8 mouse cellular contexts compared by ENCODE assay signal in genomic region chr7:118116787-118117538, GRCm38 (mm10). TPM values are rescaled to one million over a fixed set of nuclear protein-coding genes. Genes with fewer than 3 reads are reported as not detected.
A peak's percentile ranks its signal among the peaks of the same experiment; 100 is the strongest.
DNase-seq lines count a peak whose midpoint lies in the region; ATAC-seq lines count a peak whose summit lies in the region.

No protein-coding gene starts in this region.

- WGBS in kidney, embryonic 16.5 days = 9% methylated on average over 8 of the region's 8 CpGs
- WGBS in embryonic facial prominence, embryonic 12.5 days = 27% methylated on average over 8 of the region's 8 CpGs
- WGBS in limb, embryonic 10.5 days = 16% methylated on average over 8 of the region's 8 CpGs
- WGBS in neural tube, embryonic 12.5 days = 7% methylated on average over 8 of the region's 8 CpGs

- DNase-seq in kidney, postnatal 4 days = no peak
- DNase-seq in limb, embryonic 10.5 days (ENCODE audit: low spot score) = no peak
- no peak for DNase-seq in adrenal gland, postnatal 10 days
- DNase-seq in thymus, postnatal 4 days = no peak
- no peak for DNase-seq in thymus, postnatal 25 days

- peaks cover 51% of the 10 kb centered on the region for H3K4me1 ChIP-seq in kidney, embryonic 16.5 days (ENCODE audit: insufficient read depth, low read length)
- peaks cover 28% of the 10 kb centered on the region for H3K4me1 ChIP-seq in embryonic facial prominence, embryonic 12.5 days
- peaks cover 38% of the 10 kb centered on the region for H3K4me1 ChIP-seq in limb, embryonic 10.5 days
- peaks cover 37% of the 10 kb centered on the region for H3K4me1 ChIP-seq in neural tube, embryonic 12.5 days

- H3K9me3 ChIP-seq in kidney, embryonic 16.5 days (ENCODE audit: low read length) = no peaks in the 10 kb centered on the region
- no peaks in the 10 kb centered on the region for H3K9me3 ChIP-seq in embryonic facial prominence, embryonic 12.5 days
- H3K9me3 ChIP-seq in limb, embryonic 10.5 days (replicated peaks) = no peaks in the 10 kb centered on the region
- no peaks in the 10 kb centered on the region for H3K9me3 ChIP-seq in neural tube, embryonic 12.5 days

- peak overlapping the region; percentile 67 for H3K9ac ChIP-seq in kidney, embryonic 16.5 days (replicated peaks; ENCODE audit: low read length)
- H3K9ac ChIP-seq in embryonic facial prominence, embryonic 12.5 days = no peak overlapping the region
- no peak overlapping the region for H3K9ac ChIP-seq in neural tube, embryonic 12.5 days

- peak; percentile 13; the same call in 1 of the 2 replicates for ATAC-seq in kidney, embryonic 16.5 days (ENCODE audit: low FRiP score, low TSS enrichment)
- ATAC-seq in embryonic facial prominence, embryonic 12.5 days (ENCODE audit: insufficient number of reproducible peaks, insufficient read depth, low FRiP score, low TSS enrichment) = no peak
- ATAC-seq in neural tube, embryonic 12.5 days (ENCODE audit: low FRiP score, low read depth) = no peak; the same call in 1 of the 2 replicates

- peaks cover 63% of the 10 kb centered on the region for H3K36me3 ChIP-seq in kidney, embryonic 16.5 days (ENCODE audit: insufficient read depth, low read length)
- H3K36me3 ChIP-seq in embryonic facial prominence, embryonic 12.5 days = peaks cover 62% of the 10 kb centered on the region
- peaks cover 74% of the 10 kb centered on the region for H3K36me3 ChIP-seq in limb, embryonic 10.5 days
- peaks cover 54% of the 10 kb centered on the region for H3K36me3 ChIP-seq in neural tube, embryonic 12.5 days

- no peaks in the 10 kb centered on the region for H3K27me3 ChIP-seq in kidney, embryonic 16.5 days (ENCODE audit: insufficient read depth, low read length)
- H3K27me3 ChIP-seq in embryonic facial prominence, embryonic 12.5 days = no peaks in the 10 kb centered on the region
- H3K27me3 ChIP-seq in limb, embryonic 10.5 days (ENCODE audit: low read depth, poor library complexity, severe bottlenecking) = no peaks in the 10 kb centered on the region
- H3K27me3 ChIP-seq in neural tube, embryonic 12.5 days (replicated peaks) = no peaks in the 10 kb centered on the region

- H3K4me3 ChIP-seq in kidney, embryonic 16.5 days (ENCODE audit: low read length) = peak overlapping the region; percentile 99; the same call in 1 of the 2 replicates
- H3K4me3 ChIP-seq in embryonic facial prominence, embryonic 12.5 days = no peak overlapping the region
- peak overlapping the region; percentile 98 for H3K4me3 ChIP-seq in limb, embryonic 10.5 days
- H3K4me3 ChIP-seq in neural tube, embryonic 12.5 days = no peak overlapping the region

- peak overlapping the region; percentile 57 for H3K4me2 ChIP-seq in kidney, embryonic 16.5 days (replicated peaks; ENCODE audit: low read depth, low read length)
- peak overlapping the region; percentile 51 for H3K4me2 ChIP-seq in embryonic facial prominence, embryonic 12.5 days (replicated peaks)
- H3K4me2 ChIP-seq in neural tube, embryonic 12.5 days (replicated peaks) = peak overlapping the region; percentile 58

- H3K27ac ChIP-seq in kidney, embryonic 16.5 days (ENCODE audit: low read length) = peak overlapping the region; percentile 76
- no peak overlapping the region; the same call in 1 of the 2 replicates for H3K27ac ChIP-seq in embryonic facial prominence, embryonic 12.5 days
- H3K27ac ChIP-seq in limb, embryonic 10.5 days = peak overlapping the region; percentile 99
- H3K27ac ChIP-seq in neural tube, embryonic 12.5 days = peak overlapping the region; percentile 26; the same call in 1 of the 2 replicates

RNA-seq across cellular contexts. Expression of gene Rps15a, which starts 1.0 kb away (rescaled TPM):
- polyA plus RNA-seq in kidney, embryonic 16.5 days (2015; fragmentation: Nextera tagmentation; extraction: Ambion mirVana) = 655 and 667 TPM in 2 replicates
- 664 and 680 TPM in 2 replicates for polyA plus RNA-seq in embryonic facial prominence, embryonic 12.5 days (2016; fragmentation: Nextera tagmentation; extraction: Ambion mirVana)
- 688 and 731 TPM in 2 replicates for polyA plus RNA-seq in limb, embryonic 10.5 days (2016; fragmentation: Nextera tagmentation; extraction: Ambion mirVana)
- polyA plus RNA-seq in neural tube, embryonic 12.5 days (2016; fragmentation: Nextera tagmentation; extraction: Ambion mirVana) = 496 and 504 TPM in 2 replicates
- 100 to 1,000 TPM; 881 to 957 TPM for total RNA-seq in adrenal gland, postnatal 10 days (2021)

RNA-seq across cellular contexts. Expression of gene Arl6ip1, which starts 12.5 kb away (rescaled TPM):
- 405 and 508 TPM in 2 replicates for polyA plus RNA-seq in kidney, embryonic 16.5 days (2015; fragmentation: Nextera tagmentation; extraction: Ambion mirVana)
- polyA plus RNA-seq in embryonic facial prominence, embryonic 12.5 days (2016; fragmentation: Nextera tagmentation; extraction: Ambion mirVana) = 397 and 440 TPM in 2 replicates
- 375 and 392 TPM in 2 replicates for polyA plus RNA-seq in limb, embryonic 10.5 days (2016; fragmentation: Nextera tagmentation; extraction: Ambion mirVana)
- polyA plus RNA-seq in neural tube, embryonic 12.5 days (2016; fragmentation: Nextera tagmentation; extraction: Ambion mirVana) = 389 and 484 TPM in 2 replicates
- 100 to 1,000 TPM; 148 to 152 TPM for total RNA-seq in adrenal gland, postnatal 10 days (2021)

Comparison
In these comparisons a context has a peak if more than half of its experiments do, and no peak if none do; other contexts are left out.
1. H3K4me3 ChIP-seq: peak in kidney, embryonic 16.5 days (single experiment) and limb, embryonic 10.5 days (single experiment); none in embryonic facial prominence, embryonic 12.5 days (single experiment) and neural tube, embryonic 12.5 days (single experiment).
2. Peak in every context shown above with its lines, with median percentiles within 50 percentile points of each other: H3K4me2 ChIP-seq.